Mouse (Mus musculus) kidney, embryonic 14.5 days (tissue): ENCODE measurements around the gene Mybbp1a. TPM values are rescaled to one million over a fixed set of nuclear protein-coding genes. Genes with fewer than 3 reads are reported as not detected.

Experiments used
- ATAC-seq: fragments of 200-750 bp; cut with Nextera tagmentation; 2 replicates; pipeline ENCODE4 v1.8.0; 2017; ENCODE audit warnings: moderate number of reproducible peaks, mild to moderate bottlenecking, moderate TSS enrichment, moderate library complexity; ENCODE audit not compliant: low FRiP score, low TSS enrichment
- H3K27ac ChIP-seq: fragments of 300-500 bp; sonication (generic); 2 replicates; pipeline ENCODE4 v1.5.1; 2014; ENCODE audit warnings: low read depth, mild to moderate bottlenecking, low read length, moderate library complexity, mixed read lengths
- H3K27me3 ChIP-seq: fragments of 300-500 bp; sonication (generic); 2 replicates; pipeline ENCODE4 v1.6.1; 2014; ENCODE audit warnings: mild to moderate bottlenecking, low read length; ENCODE audit not compliant: control insufficient read depth, insufficient read depth
- H3K36me3 ChIP-seq: fragments of 300-500 bp; sonication (generic); 2 replicates; pipeline ENCODE4 v1.6.1; 2014; ENCODE audit warnings: low read length, mixed read lengths; ENCODE audit not compliant: control insufficient read depth, insufficient read depth
- H3K4me1 ChIP-seq: fragments of 300-500 bp; sonication (generic); 2 replicates; pipeline ENCODE4 v1.6.1; 2014; ENCODE audit warnings: low read length, mixed read lengths; ENCODE audit not compliant: control insufficient read depth, insufficient read depth
- H3K4me2 ChIP-seq: fragments of 300-500 bp; sonication (generic); replicated peaks from 2 replicates; pipeline ENCODE4 v1.6.1; 2014; ENCODE audit warnings: low read depth, mild to moderate bottlenecking, low read length
- H3K4me3 ChIP-seq: fragments of 300-500 bp; sonication (generic); 2 replicates; pipeline ENCODE4 v1.5.1; 2014; ENCODE audit warnings: mild to moderate bottlenecking, low read length
- H3K9ac ChIP-seq: fragments of 300-500 bp; sonication (generic); 2 replicates; pipeline ENCODE4 v1.6.1; 2014; ENCODE audit warnings: low read depth, mild to moderate bottlenecking, low read length, moderate library complexity
- H3K9me3 ChIP-seq: fragments of 300-500 bp; sonication (generic); 2 replicates; pipeline ENCODE4 v1.6.1; 2016; ENCODE audit warnings: low read length; ENCODE audit not compliant: control insufficient read depth
- WGBS: fragments of 180-500 bp; shearing (Covaris S2); extraction: QIAGEN DNeasy Blood & Tissue Kit; methylation state at CpG from one replicate; pipeline ENCODE4 v1.1.7; 2014; 5-methylcytosine and 5-hydroxymethylcytosine counted together
- polyA plus RNA-seq: library from polyadenylated mRNA; unstranded; fragments of >200 nt; fragmentation: Nextera tagmentation; extraction: Ambion mirVana; gene quantifications from 2 replicates; pipeline ENCODE4 v1.2.1, GENCODE M21; 2014

Mybbp1a gene
- polyA plus RNA-seq, 1 experiment from 2014 or later: 173 TPM

- Histone ChIP-seq H3K4me3 (no peak overlapping the region), H3K4me2 (no peak overlapping the region), H3K27me3 (no peaks in the 10 kb centered on the region), H3K9ac (no peak overlapping the region), H3K9me3 (no peaks in the 10 kb centered on the region), H3K27ac (no peak overlapping the region), H3K4me1 (peaks cover 1% of the 10 kb centered on the region), H3K36me3 (peaks cover 100% of the 10 kb centered on the region)
- 86% methylated on average over 8 of the region's 8 CpGs for WGBS
- ATAC-seq: no peak
Measured at GRCm38 (mm10) chr11:72447475-72447874, 6.3 kb downstream of the Mybbp1a start.

- no peak overlapping the region for H3K4me3 ChIP-seq
- ATAC-seq: no peak
- H3K27ac ChIP-seq: no peak overlapping the region
- H3K4me2 ChIP-seq: no peak overlapping the region
- H3K27me3 ChIP-seq: no peaks in the 10 kb centered on the region
- no peaks in the 10 kb centered on the region for H3K4me1 ChIP-seq
- peaks cover 56% of the 10 kb centered on the region for H3K36me3 ChIP-seq
- H3K9me3 ChIP-seq: no peaks in the 10 kb centered on the region
- WGBS: 82% methylated on average over 3 of the region's 3 CpGs
- no peak overlapping the region for H3K9ac ChIP-seq
Measured at GRCm38 (mm10) chr11:72452140-72452665, 11.0 kb downstream of the Mybbp1a start.

- no peak overlapping the region for H3K4me3 ChIP-seq
- peaks cover 44% of the 10 kb centered on the region for H3K36me3 ChIP-seq
- ATAC-seq: no peak
- H3K27me3 ChIP-seq: no peaks in the 10 kb centered on the region
- H3K27ac ChIP-seq: no peak overlapping the region
- H3K9ac ChIP-seq: no peak overlapping the region
- no peak overlapping the region for H3K4me2 ChIP-seq
- H3K4me1 ChIP-seq: no peaks in the 10 kb centered on the region
- no peaks in the 10 kb centered on the region for H3K9me3 ChIP-seq
- 45% methylated on average over 15 of the region's 15 CpGs for WGBS
Measured at GRCm38 (mm10) chr11:72453105-72453953, 12.2 kb downstream of the Mybbp1a start.

- no peak for ATAC-seq
- Histone ChIP-seq H3K4me3 (no peak overlapping the region), H3K4me1 (no peaks in the 10 kb centered on the region), H3K27ac (no peak overlapping the region), H3K27me3 (no peaks in the 10 kb centered on the region), H3K4me2 (no peak overlapping the region), H3K9me3 (no peaks in the 10 kb centered on the region), H3K36me3 (peaks cover 21% of the 10 kb centered on the region), H3K9ac (no peak overlapping the region)
- 79% methylated on average over 5 of the region's 5 CpGs for WGBS
Measured at GRCm38 (mm10) chr11:72455694-72456093, 14.5 kb downstream of the Mybbp1a start.

- ATAC-seq: peak; percentile 63; the same call in 1 of the 2 replicates
- Histone ChIP-seq H3K27me3 (no peaks in the 10 kb centered on the region), H3K4me1 (no peaks in the 10 kb centered on the region), H3K36me3 (no peaks in the 10 kb centered on the region), H3K9me3 (no peaks in the 10 kb centered on the region), H3K4me3 (no peak overlapping the region), H3K4me2 (no peak overlapping the region), H3K27ac (peak overlapping the region; percentile 48; the same call in 1 of the 2 replicates), H3K9ac (no peak overlapping the region)
- WGBS: 64% methylated on average over 12 of the region's 12 CpGs
Measured at GRCm38 (mm10) chr11:72457995-72458496, 16.9 kb downstream of the Mybbp1a start.

GRCm38 (mm10) chr11:72458502-72458901, 17.3 kb downstream of the Mybbp1a start:
- no peaks in the 10 kb centered on the region for H3K27me3 ChIP-seq
- no peaks in the 10 kb centered on the region for H3K36me3 ChIP-seq
- H3K4me1 ChIP-seq: no peaks in the 10 kb centered on the region
- ATAC-seq: no peak
- H3K9ac ChIP-seq: no peak overlapping the region
- WGBS: 79% methylated on average over 3 of the region's 3 CpGs
- no peaks in the 10 kb centered on the region for H3K9me3 ChIP-seq
- no peak overlapping the region for H3K4me3 ChIP-seq
- H3K27ac ChIP-seq: peak overlapping the region; percentile 48; the same call in 1 of the 2 replicates
- H3K4me2 ChIP-seq: no peak overlapping the region

GRCm38 (mm10) chr11:72461500-72461981, 20.4 kb downstream of the Mybbp1a start:
- no peak for ATAC-seq
- Histone ChIP-seq H3K27me3 (no peaks in the 10 kb centered on the region), H3K27ac (no peak overlapping the region), H3K4me2 (no peak overlapping the region), H3K4me3 (no peak overlapping the region), H3K4me1 (peaks cover 7% of the 10 kb centered on the region), H3K36me3 (no peaks in the 10 kb centered on the region), H3K9ac (no peak overlapping the region), H3K9me3 (no peaks in the 10 kb centered on the region)
- WGBS: 59% methylated on average over 5 of the region's 5 CpGs

GRCm38 (mm10) chr11:72464821-72465220, 23.7 kb downstream of the Mybbp1a start:
- peaks cover 24% of the 10 kb centered on the region for H3K4me1 ChIP-seq
- H3K9me3 ChIP-seq: no peaks in the 10 kb centered on the region
- no peak overlapping the region for H3K4me3 ChIP-seq
- H3K36me3 ChIP-seq: no peaks in the 10 kb centered on the region
- H3K27ac ChIP-seq: no peak overlapping the region
- ATAC-seq: no peak
- WGBS: 56% methylated on average over 3 of the region's 3 CpGs
- no peak overlapping the region for H3K9ac ChIP-seq
- H3K4me2 ChIP-seq: no peak overlapping the region
- H3K27me3 ChIP-seq: no peaks in the 10 kb centered on the region
